Mouse (Mus musculus) thymus, adult 2 months (tissue): ENCODE measurements around the gene Acsl5. TPM values are rescaled to one million over a fixed set of nuclear protein-coding genes. Genes with fewer than 3 reads are reported as not detected.

ENCODE experiments used
- DNase-seq: peaks from one replicate; pipeline ENCODE4 v3.0.0; 2021
- H3K27ac ChIP-seq: fragments of 200-500 bp; 2 replicates; pipeline ENCODE4 v1.5.1; 2012; ENCODE audit warnings: low read length, control low read depth; ENCODE audit not compliant: control insufficient read depth, insufficient read depth
- H3K27me3 ChIP-seq: fragments of 200-500 bp; 2 replicates; pipeline ENCODE4 v1.6.1; 2012; ENCODE audit warnings: mild to moderate bottlenecking, low read length, moderate library complexity, mixed read lengths; ENCODE audit not compliant: control insufficient read depth, insufficient read depth
- H3K36me3 ChIP-seq: fragments of 200-500 bp; 2 replicates; pipeline ENCODE4 v1.6.1; 2012; ENCODE audit warnings: mild to moderate bottlenecking, low read length, moderate library complexity; ENCODE audit not compliant: control insufficient read depth, insufficient read depth
- H3K4me1 ChIP-seq: fragments of 200-500 bp; replicated peaks from 2 replicates; pipeline ENCODE4 v1.6.1; 2012; ENCODE audit warnings: low read length; ENCODE audit not compliant: control insufficient read depth, insufficient read depth
- H3K4me3 ChIP-seq: fragments of 200-500 bp; 2 replicates; pipeline ENCODE4 v1.5.1; 2012; ENCODE audit warnings: mild to moderate bottlenecking, low read length, control low read depth, moderate library complexity; ENCODE audit not compliant: control insufficient read depth, insufficient read depth
- CTCF ChIP-seq: fragments of 200-500 bp; IDR thresholded peaks from 2 replicates; pipeline ENCODE4 v1.5.1; 2012; ENCODE audit warnings: mild to moderate bottlenecking, control low read depth, low read length, moderate library complexity, borderline replicate concordance; ENCODE audit not compliant: control insufficient read depth, poor library complexity, insufficient read depth; ENCODE audit errors: extremely low read depth
- POLR2A ChIP-seq: fragments of 200-500 bp; IDR thresholded peaks from 2 replicates; pipeline ENCODE4 v1.6.1; 2012; ENCODE audit warnings: mild to moderate bottlenecking, low read length, control low read depth, moderate library complexity; ENCODE audit not compliant: control insufficient read depth, poor library complexity, insufficient read depth; ENCODE audit errors: extremely low read depth
- whole genome bisulfite sequencing: fragments of 180-500 bp; shearing (Covaris S2); methylation state at CpG from one replicate; pipeline ENCODE4 v1.1.7; 2018; 5-methylcytosine and 5-hydroxymethylcytosine counted together
- polyA plus RNA-seq: library from polyadenylated mRNA; depleted of rRNA; stranded (reverse); fragments of >200 nt; gene quantifications from 2 replicates; pipeline ENCODE4 v1.2.3, GENCODE M21; 2012

The Acsl5 gene
- polyA plus RNA-seq, 1 experiment = 20.9 TPM

DNA sequence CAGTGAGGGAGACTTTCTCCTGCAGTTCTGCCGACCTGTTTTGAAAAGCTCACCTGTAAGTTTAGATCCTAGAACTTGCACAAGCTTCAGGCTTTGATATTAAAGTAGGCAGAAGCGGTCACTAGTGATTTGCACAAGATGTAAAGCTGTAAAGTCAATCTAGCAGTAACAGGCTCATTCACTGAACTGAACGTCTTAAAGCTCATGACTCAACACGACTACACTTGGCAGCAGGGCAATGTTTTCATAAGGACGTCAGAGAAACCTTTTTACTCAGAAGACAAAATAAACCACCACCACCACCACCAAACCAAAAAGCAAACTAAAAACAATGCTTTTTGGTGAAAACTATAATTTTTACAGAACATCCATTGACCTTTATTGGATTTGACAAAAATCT, 46.2 kb downstream of the Acsl5 start:
- WGBS = 87% methylated on average over 5 of the region's 5 CpGs
- H3K36me3 ChIP-seq = peaks cover 53% of the 10 kb centered on the region
- no peaks in the 10 kb centered on the region for H3K27me3 ChIP-seq
- H3K27ac ChIP-seq = no peak overlapping the region
- no peak for DNase-seq
- H3K4me1 ChIP-seq = no peaks in the 10 kb centered on the region
- no peak overlapping the region for H3K4me3 ChIP-seq
- TF ChIP-seq CTCF = no peak
- TF ChIP-seq POLR2A = no peak

DNA sequence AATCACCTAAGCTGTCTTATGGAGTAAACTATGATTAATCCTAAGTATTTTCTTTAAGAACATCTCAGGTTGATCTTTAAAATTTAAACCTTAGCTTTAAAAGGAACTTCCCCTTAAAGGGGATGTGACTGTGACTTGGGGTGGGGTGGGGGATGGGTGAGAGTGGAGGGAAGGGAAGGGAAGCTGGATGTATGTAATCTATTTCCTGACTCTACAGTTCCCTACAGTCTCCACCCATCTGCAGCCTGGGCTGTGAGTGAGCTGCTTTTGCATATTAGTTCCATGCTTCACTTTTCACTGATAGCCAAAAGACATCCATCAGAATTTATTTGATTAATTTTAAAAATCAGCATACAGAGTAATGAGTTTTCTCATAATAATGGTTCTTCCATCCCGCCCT, 47.6 kb downstream of the Acsl5 start:
- Histone ChIP-seq H3K4me1 (no peaks in the 10 kb centered on the region), H3K27ac (no peak overlapping the region), H3K36me3 (peaks cover 50% of the 10 kb centered on the region), H3K27me3 (no peaks in the 10 kb centered on the region), H3K4me3 (no peak overlapping the region)
- no peak for DNase-seq
- WGBS = 98% methylated on average over 1 of the region's 1 CpGs
- TF ChIP-seq CTCF (no peak), POLR2A (no peak)

DNA sequence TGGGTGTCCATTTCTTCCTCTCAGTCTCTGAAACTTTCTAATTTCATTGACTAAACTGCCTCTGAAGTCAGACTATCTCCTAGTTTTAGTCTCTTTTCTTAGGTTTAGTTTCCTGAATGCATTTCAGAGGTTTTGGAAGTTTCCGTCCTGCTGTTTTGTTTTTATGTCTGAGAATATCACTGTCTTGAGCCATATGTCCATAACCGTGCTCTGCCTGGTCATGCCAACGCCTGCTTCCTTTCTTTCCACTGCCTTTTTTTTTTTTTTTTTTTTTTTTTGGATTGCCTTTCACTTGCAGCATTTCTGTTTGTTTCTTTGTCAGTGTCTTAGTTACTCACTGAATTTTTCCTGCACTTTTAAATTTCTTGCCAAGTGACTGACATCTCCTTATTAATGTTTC, 48.8 kb downstream of the Acsl5 start:
- TF ChIP-seq POLR2A = no peak
- no peak for TF ChIP-seq CTCF
- DNase-seq = no peak

DNA sequence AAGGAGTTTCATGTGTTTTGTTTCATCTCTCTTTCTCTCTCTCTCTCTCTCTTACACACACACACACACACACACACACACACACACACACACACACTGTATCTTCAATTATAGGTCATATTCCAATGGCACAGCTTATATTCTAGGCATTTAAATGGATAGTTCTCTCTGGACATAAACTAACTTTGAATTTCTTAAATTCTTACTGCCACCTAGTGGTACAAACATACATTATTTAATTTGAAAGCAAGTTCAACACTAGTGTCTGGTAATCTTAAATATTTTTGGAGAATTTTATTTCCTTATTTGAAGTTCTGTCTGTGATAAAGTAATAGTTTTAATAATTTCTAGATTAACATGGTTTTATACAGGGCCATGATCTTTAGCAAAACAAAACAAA, 53.3 kb downstream of the Acsl5 start:
- no peak for DNase-seq
- H3K4me1 ChIP-seq = no peaks in the 10 kb centered on the region
- H3K27me3 ChIP-seq = no peaks in the 10 kb centered on the region
- no peak overlapping the region for H3K4me3 ChIP-seq
- no peak overlapping the region for H3K27ac ChIP-seq
- TF ChIP-seq POLR2A = no peak
- no peak for TF ChIP-seq CTCF
- H3K36me3 ChIP-seq = peaks cover 40% of the 10 kb centered on the region

More for the DNA sequence above, 48.8 kb downstream of the Acsl5 start:
- Histone ChIP-seq H3K36me3 (peaks cover 39% of the 10 kb centered on the region), H3K27ac (no peak overlapping the region), H3K27me3 (no peaks in the 10 kb centered on the region), H3K4me3 (no peak overlapping the region), H3K4me1 (no peaks in the 10 kb centered on the region)
- WGBS = 93% methylated on average over 3 of the region's 3 CpGs

DNA sequence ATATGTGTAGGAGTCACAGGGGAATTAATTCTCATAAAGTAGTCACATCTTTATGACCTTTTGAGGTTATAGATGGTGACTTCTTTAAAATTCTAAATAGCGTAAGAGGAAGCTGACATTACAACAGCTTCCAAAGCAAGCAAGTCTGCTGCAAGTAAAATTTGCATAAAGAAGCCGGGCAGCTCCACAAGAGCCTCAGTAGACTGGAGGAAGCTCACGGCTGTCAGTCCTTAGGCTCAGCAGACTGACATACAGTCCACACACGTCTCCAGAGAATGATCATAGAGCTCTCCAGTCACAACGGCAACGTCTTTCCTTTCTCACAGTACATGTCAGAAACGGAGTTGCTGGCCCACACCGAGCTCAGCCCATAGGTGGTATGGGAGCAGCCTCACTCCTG, 60.1 kb downstream of the Acsl5 start:
- Histone ChIP-seq H3K27me3 (no peaks in the 10 kb centered on the region), H3K4me1 (no peaks in the 10 kb centered on the region), H3K36me3 (peaks cover 32% of the 10 kb centered on the region), H3K4me3 (no peak overlapping the region), H3K27ac (no peak overlapping the region)
- 96% methylated on average over 8 of the region's 8 CpGs for WGBS
- DNase-seq = no peak
- TF ChIP-seq POLR2A (no peak), CTCF (no peak)

DNA sequence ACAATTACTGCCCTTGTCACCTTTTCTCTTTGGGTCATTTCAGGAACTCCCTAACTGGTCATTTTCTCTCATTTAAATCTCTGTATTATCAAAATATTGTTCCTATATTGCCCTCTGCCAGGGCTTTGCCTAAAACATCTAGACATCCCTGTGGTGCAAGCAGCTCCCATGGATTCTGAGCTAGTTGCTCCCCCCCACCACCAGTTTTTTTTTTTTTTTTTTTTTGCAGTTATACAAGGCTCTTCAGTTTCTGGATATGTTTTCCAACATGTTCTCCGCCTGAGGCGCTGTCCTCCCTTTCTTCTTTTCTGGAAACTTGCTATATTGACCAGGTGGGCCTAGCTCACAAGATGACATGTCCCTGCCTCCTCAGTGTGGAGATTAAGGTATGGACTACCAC, 61.9 kb downstream of the Acsl5 start:
- DNase-seq = no peak
- Histone ChIP-seq H3K4me3 (no peak overlapping the region), H3K27me3 (no peaks in the 10 kb centered on the region), H3K27ac (no peak overlapping the region), H3K36me3 (peaks cover 28% of the 10 kb centered on the region), H3K4me1 (no peaks in the 10 kb centered on the region)
- no peak for TF ChIP-seq POLR2A
- TF ChIP-seq CTCF = no peak
- 98% methylated on average over 2 of the region's 2 CpGs for WGBS

DNA sequence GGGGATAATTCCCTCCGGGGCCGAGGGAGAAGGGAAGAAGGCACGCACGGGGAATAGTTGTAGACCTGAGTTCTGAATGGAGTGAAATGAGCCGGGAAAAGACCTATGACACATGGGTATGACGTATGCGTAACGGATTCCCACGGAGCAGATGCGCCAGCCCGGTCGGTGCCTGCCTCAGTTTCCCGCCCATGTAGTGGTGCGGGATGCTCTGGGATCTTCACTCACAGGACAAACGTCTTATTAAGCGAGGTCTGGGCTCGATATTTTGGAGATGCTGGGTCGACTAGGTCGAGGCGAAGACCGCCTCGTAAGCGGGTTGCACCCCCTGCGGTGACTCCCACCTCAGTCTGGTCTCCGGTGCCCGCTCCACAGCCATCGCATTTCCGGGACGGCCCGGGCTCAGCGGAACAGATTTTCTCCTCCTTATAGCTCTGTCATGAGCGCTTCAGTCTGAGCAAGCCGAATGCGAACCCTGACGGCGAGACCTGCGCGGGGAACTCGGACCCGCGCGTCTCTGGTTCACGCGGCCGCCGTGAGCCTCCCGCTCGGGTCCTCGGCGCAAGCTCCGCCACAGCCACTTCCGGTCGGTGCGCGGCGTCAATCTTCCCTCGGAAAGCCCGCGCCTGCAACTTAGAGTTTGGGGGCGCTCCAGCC, 63.8 kb downstream of the Acsl5 start, which contains the start of gene Zdhhc6:
Gene Zdhhc6, minus strand, starts transcription at position 581 of the 657 bp plus-strand sequence.
- H3K27me3 ChIP-seq = no peaks in the 10 kb centered on the region
- no peak for TF ChIP-seq CTCF
- TF ChIP-seq POLR2A = peak; percentile 78
- WGBS = under 1% methylated on average over 60 of the region's 60 CpGs

More for the DNA sequence above, 63.8 kb downstream of the Acsl5 start, which contains the start of gene Zdhhc6:
- peak; percentile 83 for DNase-seq
- peak within 1 kb of the TSS; percentile 69 for H3K27ac ChIP-seq
- H3K4me3 ChIP-seq = peak within 1 kb of the TSS; percentile 98
- peaks cover 11% of the 10 kb centered on the region for H3K36me3 ChIP-seq
- H3K4me1 ChIP-seq = no peaks in the 10 kb centered on the region
